Mouse (Mus musculus) embryonic facial prominence, embryonic 12.5 days (tissue): ENCODE results near the gene Lrrn2. TPM values are rescaled to one million over a fixed set of nuclear protein-coding genes. Genes with fewer than 3 reads are reported as not detected.

ENCODE experiments used
- ATAC-seq: fragments of 200-750 bp; cut with Nextera tagmentation; 2 replicates; pipeline ENCODE4 v1.8.0; 2017; ENCODE audit not compliant: insufficient number of reproducible peaks, insufficient read depth, low FRiP score, low TSS enrichment
- H3K27ac ChIP-seq: fragments of 300-500 bp; sonication (generic); 2 replicates; pipeline ENCODE4 v1.5.1; 2016; ENCODE audit warnings: mild to moderate bottlenecking
- H3K27me3 ChIP-seq: fragments of 300-500 bp; sonication (generic); 2 replicates; pipeline ENCODE4 v1.6.1; 2016; ENCODE audit warnings: mild to moderate bottlenecking, moderate library complexity
- H3K36me3 ChIP-seq: fragments of 300-500 bp; sonication (generic); 2 replicates; pipeline ENCODE4 v1.6.1; 2016; ENCODE audit warnings: mild to moderate bottlenecking
- H3K4me1 ChIP-seq: fragments of 300-500 bp; sonication (generic); 2 replicates; pipeline ENCODE4 v1.6.1; 2016
- H3K4me2 ChIP-seq: fragments of 300-500 bp; sonication (generic); replicated peaks from 2 replicates; pipeline ENCODE4 v1.6.1; 2016; ENCODE audit warnings: mild to moderate bottlenecking, moderate library complexity
- H3K4me3 ChIP-seq: fragments of 300-500 bp; sonication (generic); 2 replicates; pipeline ENCODE4 v1.5.1; 2016; ENCODE audit warnings: mild to moderate bottlenecking
- H3K9ac ChIP-seq: fragments of 300-500 bp; sonication (generic); 2 replicates; pipeline ENCODE4 v1.6.1; 2016; ENCODE audit warnings: mild to moderate bottlenecking, moderate library complexity
- H3K9me3 ChIP-seq: fragments of 300-500 bp; sonication (generic); 2 replicates; pipeline ENCODE4 v1.6.1; 2016; ENCODE audit warnings: mild to moderate bottlenecking, moderate library complexity
- WGBS: fragments of 180-500 bp; shearing (Covaris S2); methylation state at CpG from one replicate; pipeline ENCODE4 v1.1.7; 2016; 5-methylcytosine and 5-hydroxymethylcytosine counted together
- polyA plus RNA-seq: library from polyadenylated mRNA; unstranded; fragments of >200 nt; fragmentation: Nextera tagmentation; extraction: Ambion mirVana; gene quantifications from 2 replicates; pipeline ENCODE4 v1.2.1, GENCODE M21; 2016

Lrrn2 gene
- polyA plus RNA-seq, 1 experiment from 2014 or later, result 6.6 TPM

GRCm38 (mm10) chr1:132888811-132889210 lies 8.7 kb downstream of the Lrrn2 start:
- WGBS, result 77% methylated on average over 4 of the region's 4 CpGs
- no peak overlapping the region for H3K4me3 ChIP-seq
- H3K9me3 ChIP-seq, result no peaks in the 10 kb centered on the region
- no peaks in the 10 kb centered on the region for H3K36me3 ChIP-seq
- H3K27ac ChIP-seq, result no peak overlapping the region
- H3K27me3 ChIP-seq, result peaks cover 36% of the 10 kb centered on the region
- no peak overlapping the region for H3K9ac ChIP-seq
- no peak overlapping the region for H3K4me2 ChIP-seq
- no peak for ATAC-seq
- no peaks in the 10 kb centered on the region for H3K4me1 ChIP-seq

GRCm38 (mm10) chr1:132890161-132890794 lies 10.2 kb downstream of the Lrrn2 start:
- no peak overlapping the region for H3K4me3 ChIP-seq
- H3K9me3 ChIP-seq, result no peaks in the 10 kb centered on the region
- H3K27me3 ChIP-seq, result peaks cover 24% of the 10 kb centered on the region
- no peaks in the 10 kb centered on the region for H3K4me1 ChIP-seq
- no peaks in the 10 kb centered on the region for H3K36me3 ChIP-seq
- no peak overlapping the region for H3K9ac ChIP-seq
- no peak for ATAC-seq
- no peak overlapping the region for H3K4me2 ChIP-seq
- WGBS, result 62% methylated on average over 11 of the region's 11 CpGs
- H3K27ac ChIP-seq, result no peak overlapping the region

- H3K4me2 ChIP-seq, result no peak overlapping the region
- H3K27ac ChIP-seq, result no peak overlapping the region
- H3K27me3 ChIP-seq, result peaks cover 11% of the 10 kb centered on the region; the same call in 1 of the 2 replicates
- H3K4me1 ChIP-seq, result no peaks in the 10 kb centered on the region
- no peaks in the 10 kb centered on the region for H3K9me3 ChIP-seq
- no peak for ATAC-seq
- H3K9ac ChIP-seq, result no peak overlapping the region
- no peaks in the 10 kb centered on the region for H3K36me3 ChIP-seq
- H3K4me3 ChIP-seq, result no peak overlapping the region
- WGBS, result 87% methylated on average over 2 of the region's 2 CpGs
Measured at GRCm38 (mm10) chr1:132892065-132892464, 12.0 kb downstream of the Lrrn2 start.

GRCm38 (mm10) chr1:132893311-132894077 lies 13.4 kb downstream of the Lrrn2 start:
- H3K4me1 ChIP-seq, result no peaks in the 10 kb centered on the region
- 69% methylated on average over 17 of the region's 17 CpGs for WGBS
- no peaks in the 10 kb centered on the region for H3K36me3 ChIP-seq
- H3K27ac ChIP-seq, result no peak overlapping the region
- H3K9ac ChIP-seq, result no peak overlapping the region
- no peak overlapping the region for H3K4me3 ChIP-seq
- no peak for ATAC-seq
- no peaks in the 10 kb centered on the region for H3K9me3 ChIP-seq
- no peak overlapping the region for H3K4me2 ChIP-seq
- peaks cover 3% of the 10 kb centered on the region; the same call in 1 of the 2 replicates for H3K27me3 ChIP-seq

- no peak for ATAC-seq
- no peak overlapping the region for H3K4me2 ChIP-seq
- 95% methylated on average over 6 of the region's 6 CpGs for WGBS
- no peak overlapping the region for H3K27ac ChIP-seq
- no peak overlapping the region for H3K4me3 ChIP-seq
- H3K27me3 ChIP-seq, result peaks cover 13% of the 10 kb centered on the region; the same call in 1 of the 2 replicates
- no peaks in the 10 kb centered on the region for H3K36me3 ChIP-seq
- H3K9me3 ChIP-seq, result no peaks in the 10 kb centered on the region
- H3K4me1 ChIP-seq, result no peaks in the 10 kb centered on the region
- no peak overlapping the region for H3K9ac ChIP-seq
Measured at GRCm38 (mm10) chr1:132899029-132899428, 19.0 kb downstream of the Lrrn2 start.

GRCm38 (mm10) chr1:132899626-132900025 lies 19.6 kb downstream of the Lrrn2 start:
- 74% methylated on average over 7 of the region's 7 CpGs for WGBS
- H3K36me3 ChIP-seq, result no peaks in the 10 kb centered on the region
- no peaks in the 10 kb centered on the region for H3K9me3 ChIP-seq
- no peaks in the 10 kb centered on the region for H3K4me1 ChIP-seq
- H3K27ac ChIP-seq, result no peak overlapping the region
- no peak for ATAC-seq
- H3K9ac ChIP-seq, result no peak overlapping the region
- H3K4me2 ChIP-seq, result no peak overlapping the region
- peaks cover 15% of the 10 kb centered on the region; the same call in 1 of the 2 replicates for H3K27me3 ChIP-seq
- no peak overlapping the region for H3K4me3 ChIP-seq

GRCm38 (mm10) chr1:132900945-132901344 lies 20.9 kb downstream of the Lrrn2 start:
- ATAC-seq, result no peak

GRCm38 (mm10) chr1:132903519-132903918 lies 23.4 kb downstream of the Lrrn2 start:
- H3K4me1 ChIP-seq, result no peaks in the 10 kb centered on the region
- peaks cover 15% of the 10 kb centered on the region; the same call in 1 of the 2 replicates for H3K27me3 ChIP-seq
- no peak overlapping the region for H3K4me2 ChIP-seq
- no peaks in the 10 kb centered on the region for H3K9me3 ChIP-seq
- H3K4me3 ChIP-seq, result no peak overlapping the region
- no peak overlapping the region for H3K9ac ChIP-seq
- no peak for ATAC-seq
- WGBS, result 67% methylated on average over 4 of the region's 4 CpGs
- no peak overlapping the region for H3K27ac ChIP-seq
- no peaks in the 10 kb centered on the region for H3K36me3 ChIP-seq

More at GRCm38 (mm10) chr1:132900945-132901344, 20.9 kb downstream of the Lrrn2 start:
- Histone ChIP-seq H3K4me1 (no peaks in the 10 kb centered on the region), H3K9ac (no peak overlapping the region), H3K36me3 (no peaks in the 10 kb centered on the region), H3K4me2 (no peak overlapping the region), H3K27ac (no peak overlapping the region), H3K9me3 (no peaks in the 10 kb centered on the region), H3K27me3 (peaks cover 15% of the 10 kb centered on the region; the same call in 1 of the 2 replicates), H3K4me3 (no peak overlapping the region)
- 75% methylated on average over 5 of the region's 5 CpGs for WGBS

- Histone ChIP-seq H3K27ac (no peak overlapping the region), H3K9me3 (no peaks in the 10 kb centered on the region), H3K4me3 (no peak overlapping the region), H3K4me1 (peaks cover 9% of the 10 kb centered on the region), H3K9ac (no peak overlapping the region), H3K27me3 (0 out of 2 replicates have a peak, but pooled peaks cover 1% of the 10 kb centered on the region), H3K4me2 (no peak overlapping the region), H3K36me3 (no peaks in the 10 kb centered on the region)
- ATAC-seq, result no peak
- WGBS, result 62% methylated on average over 4 of the region's 4 CpGs
Measured at GRCm38 (mm10) chr1:132909090-132909489, 29.0 kb downstream of the Lrrn2 start.

- no peak overlapping the region for H3K27ac ChIP-seq
- ATAC-seq, result no peak
- H3K27me3 ChIP-seq, result no peaks in the 10 kb centered on the region
- no peaks in the 10 kb centered on the region for H3K36me3 ChIP-seq
- no peak overlapping the region for H3K9ac ChIP-seq
- H3K9me3 ChIP-seq, result no peaks in the 10 kb centered on the region
- peaks cover 9% of the 10 kb centered on the region for H3K4me1 ChIP-seq
- WGBS, result 60% methylated on average over 1 of the region's 1 CpGs
- H3K4me3 ChIP-seq, result no peak overlapping the region
- H3K4me2 ChIP-seq, result no peak overlapping the region
Measured at GRCm38 (mm10) chr1:132909951-132910350, 29.9 kb downstream of the Lrrn2 start.

- Histone ChIP-seq H3K27me3 (no peaks in the 10 kb centered on the region), H3K4me2 (no peak overlapping the region), H3K27ac (no peak overlapping the region), H3K4me1 (peaks cover 9% of the 10 kb centered on the region), H3K9me3 (no peaks in the 10 kb centered on the region), H3K4me3 (no peak overlapping the region), H3K36me3 (no peaks in the 10 kb centered on the region), H3K9ac (no peak overlapping the region)
- ATAC-seq, result no peak
- WGBS, result 25% methylated on average over 11 of the region's 11 CpGs
Measured at GRCm38 (mm10) chr1:132910414-132911041, 30.5 kb downstream of the Lrrn2 start.
